Mouse (Mus musculus) CD4-positive, CD25-positive, alpha-beta regulatory T cell, adult 4 months (primary cell): ENCODE data around the gene Tspan11. TPM values are rescaled to one million over a fixed set of nuclear protein-coding genes. Genes with fewer than 3 reads are reported as not detected.

ENCODE experiments used
- ATAC-seq: one replicate; pipeline ENCODE4 v1.8.0; 2017
- polyA plus RNA-seq, 2 experiments: library from polyadenylated mRNA; unstranded; fragments of 100-300 nt; shearing (Covaris generic); gene quantifications; one replicate each; pipeline ENCODE4 v1.2.1; 2017

The Tspan11 gene
- polyA plus RNA-seq, 2 experiments from 2014 or later = not detected

- ATAC-seq = no peak
Observed at GRCm38 (mm10) chr6:127942421-127942820, 55.0 kb downstream of the Tspan11 start.

DNA sequence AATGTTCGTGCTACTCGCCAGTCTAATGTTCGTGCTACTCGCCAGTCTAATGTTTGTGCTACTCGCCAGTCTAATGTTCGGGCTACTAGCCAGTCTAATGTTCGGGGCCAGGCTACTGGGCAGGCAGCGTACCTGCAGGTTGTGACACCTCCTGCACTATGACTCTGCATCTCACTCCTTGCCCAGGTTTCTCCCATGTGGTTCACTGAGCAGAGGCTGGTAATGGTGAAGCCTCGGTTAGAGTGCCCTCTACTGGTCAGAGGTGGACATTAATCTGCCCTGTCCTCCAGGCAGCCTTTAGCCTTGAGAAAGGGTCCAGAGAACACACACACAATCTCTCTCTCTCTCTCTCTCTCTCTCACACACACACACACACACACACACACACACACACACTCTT is 58.3 kb downstream of the Tspan11 start:
- ATAC-seq = no peak

- ATAC-seq = no peak
Observed at GRCm38 (mm10) chr6:127948656-127949055, 61.3 kb downstream of the Tspan11 start.

GRCm38 (mm10) chr6:127949885-127950284 is 62.5 kb downstream of the Tspan11 start:
- ATAC-seq = no peak

GRCm38 (mm10) chr6:127953071-127953470 is 65.7 kb downstream of the Tspan11 start:
- ATAC-seq = no peak

GRCm38 (mm10) chr6:127956172-127956571 is 68.8 kb downstream of the Tspan11 start:
- no peak for ATAC-seq

GRCm38 (mm10) chr6:127960203-127960602 is 72.8 kb downstream of the Tspan11 start:
- no peak for ATAC-seq

GRCm38 (mm10) chr6:127965497-127965896 is 78.1 kb downstream of the Tspan11 start:
- ATAC-seq = no peak

GRCm38 (mm10) chr6:127969709-127970108 is 82.3 kb downstream of the Tspan11 start:
- no peak for ATAC-seq

DNA sequence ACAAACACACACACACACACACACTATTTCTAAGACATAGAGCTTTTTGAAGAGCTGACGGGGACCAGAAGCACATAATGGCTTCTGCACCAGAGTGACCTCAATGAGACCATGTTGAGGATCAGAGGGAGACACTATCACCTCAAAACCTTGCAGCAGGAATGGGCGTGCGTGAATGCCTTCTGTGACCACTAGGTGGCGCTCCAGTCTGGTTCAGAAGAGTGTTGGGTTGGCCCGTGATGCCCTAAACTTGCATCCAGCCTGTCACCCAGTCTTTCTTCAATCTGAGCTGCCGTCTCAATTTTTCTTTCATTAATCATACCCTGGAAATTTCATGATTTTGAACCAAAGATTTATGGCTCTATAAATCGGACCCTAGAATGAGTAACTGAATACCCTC is 82.7 kb downstream of the Tspan11 start:
- no peak for ATAC-seq

DNA sequence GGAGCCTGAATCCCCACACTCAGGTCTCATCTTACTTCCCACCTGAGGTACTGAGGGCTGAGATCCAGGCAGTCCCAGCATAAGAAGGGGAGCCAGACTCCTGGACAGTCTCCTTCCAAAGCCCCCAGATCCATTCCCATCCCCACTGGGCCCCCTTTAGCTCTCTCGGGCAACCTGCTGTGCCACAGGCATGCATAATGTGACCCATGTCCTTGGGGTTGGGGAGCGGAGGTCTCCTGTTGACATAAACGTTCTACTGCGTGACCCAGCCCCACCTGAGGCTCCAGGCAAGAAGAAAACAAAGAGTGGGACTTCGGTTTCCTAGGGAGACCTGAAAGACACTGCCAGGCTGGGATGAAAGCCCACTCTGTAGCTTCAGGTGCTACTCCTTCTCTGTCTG is 83.5 kb downstream of the Tspan11 start:
- no peak for ATAC-seq

DNA sequence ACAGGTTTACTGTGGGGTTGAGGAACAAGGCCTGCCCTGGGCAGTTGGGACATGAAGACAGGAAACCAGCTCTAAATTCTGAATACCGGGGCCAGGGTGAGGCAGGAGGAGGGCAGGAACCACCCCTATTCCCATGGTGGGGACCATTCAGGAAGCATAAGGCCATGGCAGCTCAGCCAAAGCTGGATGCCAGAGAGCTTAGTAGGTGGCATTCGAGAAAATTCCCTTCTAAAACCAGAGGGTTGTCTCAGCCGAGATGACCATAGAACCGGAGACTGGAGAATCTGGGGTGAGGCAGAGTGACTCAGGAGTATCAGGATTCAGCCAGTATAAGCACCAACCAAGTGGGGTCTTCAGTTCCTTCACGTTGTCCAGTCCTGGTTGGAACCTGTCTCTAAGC is 84.5 kb downstream of the Tspan11 start:
- ATAC-seq = no peak

DNA sequence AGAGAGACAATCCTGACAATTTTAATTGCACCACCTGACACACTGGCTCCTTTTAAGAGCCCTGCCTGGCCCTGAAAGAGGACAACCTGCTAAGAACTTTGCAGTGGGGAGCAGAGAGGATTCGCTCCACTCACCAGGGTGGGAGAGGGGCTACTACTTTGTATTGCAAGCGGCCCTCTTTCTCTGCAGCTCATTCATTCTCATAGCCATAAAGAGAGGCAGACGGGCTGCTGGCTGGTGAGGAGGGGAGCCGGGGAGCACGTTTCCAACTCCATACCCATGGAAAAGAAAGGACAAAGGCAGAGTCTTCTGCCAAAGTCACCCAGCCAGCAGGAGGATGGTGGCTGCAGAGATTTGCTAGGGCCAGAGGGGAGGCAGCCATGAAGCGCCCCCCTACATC is 86.2 kb downstream of the Tspan11 start:
- no peak for ATAC-seq

GRCm38 (mm10) chr6:127974000-127974399 is 86.6 kb downstream of the Tspan11 start:
- no peak for ATAC-seq

GRCm38 (mm10) chr6:127976695-127977094 is 89.3 kb downstream of the Tspan11 start:
- ATAC-seq = no peak

DNA sequence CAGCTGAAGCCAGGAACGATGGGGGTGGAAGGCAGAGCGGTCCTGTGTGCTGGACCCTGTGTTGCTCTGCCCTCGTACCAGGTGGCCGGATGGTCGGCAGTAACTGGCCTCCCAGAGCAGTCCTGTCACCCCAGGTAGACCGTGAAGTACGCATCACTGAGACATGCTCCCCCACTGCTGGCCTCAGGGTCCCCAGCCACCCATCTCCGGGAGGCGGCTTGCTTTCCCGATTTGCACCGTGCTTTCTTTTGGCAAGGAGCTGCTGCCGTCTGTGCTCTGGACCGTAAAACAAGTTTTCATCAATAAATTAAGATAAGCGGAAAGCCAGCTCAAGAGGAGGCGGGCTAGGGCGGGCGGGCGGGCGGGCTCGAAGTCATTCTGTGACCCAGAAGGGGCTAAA is 91.6 kb downstream of the Tspan11 start:
- no peak for ATAC-seq

- ATAC-seq = no peak
Observed at GRCm38 (mm10) chr6:127979831-127980230, 92.4 kb downstream of the Tspan11 start.

GRCm38 (mm10) chr6:127980381-127981045 is 93.1 kb downstream of the Tspan11 start:
- no peak for ATAC-seq

GRCm38 (mm10) chr6:127981176-127981575 is 93.8 kb downstream of the Tspan11 start:
- no peak for ATAC-seq

DNA sequence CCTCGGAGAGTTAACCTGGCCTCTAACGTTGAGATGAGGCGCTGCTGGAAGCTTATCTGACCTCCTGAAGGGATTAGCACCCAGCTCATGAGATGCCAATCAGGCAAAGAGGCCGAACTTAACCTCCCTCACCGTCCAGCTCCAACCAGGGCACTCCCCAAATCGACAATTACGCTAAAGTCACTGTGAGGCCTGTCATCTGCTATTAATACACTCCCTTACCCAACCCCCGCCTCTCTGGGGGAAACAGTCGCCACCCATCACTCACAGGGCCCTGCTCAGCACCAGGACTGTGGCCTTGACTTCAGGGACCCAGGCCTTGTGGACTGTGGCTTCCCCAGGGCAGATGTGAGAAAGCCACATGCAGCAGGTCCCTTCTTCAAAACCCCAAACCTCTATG is 99.0 kb downstream of the Tspan11 start:
- no peak for ATAC-seq

DNA sequence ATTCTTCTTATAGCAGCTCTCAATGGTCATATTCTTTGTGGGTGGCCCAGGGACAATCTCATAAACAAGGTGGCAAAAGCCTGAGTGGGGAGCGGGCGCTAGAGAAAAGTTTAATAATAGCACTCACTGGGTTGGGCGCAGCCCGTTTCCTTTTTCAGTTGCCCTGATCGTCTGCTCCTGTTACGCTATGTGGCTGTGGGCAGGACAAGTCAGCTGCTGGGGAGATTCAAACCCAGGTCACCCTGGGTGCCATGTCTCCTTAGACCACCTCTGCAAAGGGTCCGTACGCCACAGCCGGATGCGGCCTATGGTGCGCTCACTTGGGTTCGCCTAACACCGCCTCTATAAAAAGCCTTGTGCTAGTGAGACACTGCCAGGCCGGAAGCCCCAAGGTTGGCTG is 100.0 kb downstream of the Tspan11 start:
- ATAC-seq = no peak

DNA sequence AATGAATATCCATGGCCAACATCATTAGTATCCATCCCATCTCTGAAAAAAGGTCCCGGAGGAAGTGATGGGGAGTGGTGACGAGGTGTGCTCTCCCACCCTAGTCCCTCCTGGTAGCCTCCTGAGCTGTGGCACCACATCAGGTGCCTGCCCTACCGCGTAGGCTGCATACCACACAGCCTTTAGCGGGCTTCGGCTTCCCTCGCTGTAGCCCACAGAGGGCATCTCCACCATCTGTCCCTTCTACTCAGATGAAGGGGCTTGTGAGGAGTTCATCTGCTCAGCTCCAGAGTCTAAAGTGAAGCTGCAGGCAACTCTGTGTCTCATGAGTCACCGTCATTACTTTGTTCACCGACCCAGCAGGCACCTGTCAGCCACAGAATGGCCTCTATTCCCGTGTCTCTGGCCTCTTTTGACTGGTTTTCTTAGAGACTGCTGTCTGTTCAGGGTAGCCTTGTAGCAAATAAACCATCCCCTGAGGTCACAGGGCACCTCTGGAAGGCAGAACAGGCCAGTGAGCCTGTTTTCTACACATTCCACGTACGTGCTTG is 101.6 kb downstream of the Tspan11 start:
- ATAC-seq = no peak

GRCm38 (mm10) chr6:127989624-127990212 is 102.3 kb downstream of the Tspan11 start:
- no peak for ATAC-seq

- peak; percentile 67 for ATAC-seq
Observed at GRCm38 (mm10) chr6:127991509-127992176, 104.3 kb downstream of the Tspan11 start.
